Mouse (Mus musculus) heart, embryonic 11.5 days (tissue): ENCODE results near the gene St3gal4. TPM values are rescaled to one million over a fixed set of nuclear protein-coding genes. Genes with fewer than 3 reads are reported as not detected.
A peak's percentile ranks its signal among the peaks of the same experiment; 100 is the strongest.

Experiments
- ATAC-seq: fragments of 200-750 bp; cut with Nextera tagmentation; replicated peaks from 2 replicates; pipeline ENCODE4 v1.8.0; 2017; ENCODE audit warnings: moderate library complexity; ENCODE audit not compliant: insufficient number of reproducible peaks, low FRiP score, low TSS enrichment
- H3K27ac ChIP-seq: fragments of 300-500 bp; sonication (generic); 2 replicates; pipeline ENCODE4 v1.5.1; 2014; ENCODE audit warnings: mild to moderate bottlenecking, low read depth, low read length
- H3K27me3 ChIP-seq: fragments of 300-500 bp; sonication (generic); 2 replicates; pipeline ENCODE4 v1.6.1; 2014; ENCODE audit warnings: mild to moderate bottlenecking, low read length, mixed read lengths; ENCODE audit not compliant: control insufficient read depth, insufficient read depth
- H3K36me3 ChIP-seq: fragments of 300-500 bp; sonication (generic); 2 replicates; pipeline ENCODE4 v1.6.1; 2014; ENCODE audit warnings: mild to moderate bottlenecking, low read length, moderate library complexity, mixed read lengths; ENCODE audit not compliant: control insufficient read depth, insufficient read depth
- H3K4me1 ChIP-seq: fragments of 300-500 bp; sonication (generic); 2 replicates; pipeline ENCODE4 v1.6.1; 2014; ENCODE audit warnings: low read length; ENCODE audit not compliant: control insufficient read depth, insufficient read depth
- H3K4me2 ChIP-seq: fragments of 300-500 bp; sonication (generic); 2 replicates; pipeline ENCODE4 v1.6.1; 2014; ENCODE audit warnings: mild to moderate bottlenecking, moderate library complexity
- H3K4me3 ChIP-seq: fragments of 300-500 bp; sonication (generic); 2 replicates; pipeline ENCODE4 v1.5.1; 2014; ENCODE audit warnings: low read depth, low read length
- H3K9ac ChIP-seq: fragments of 300-500 bp; sonication (generic); 2 replicates; pipeline ENCODE4 v1.6.1; 2014; ENCODE audit warnings: mild to moderate bottlenecking, low read depth, low read length, moderate library complexity
- H3K9me3 ChIP-seq: fragments of 300-500 bp; sonication (generic); replicated peaks from 2 replicates; pipeline ENCODE4 v1.6.1; 2016; ENCODE audit warnings: low read length; ENCODE audit not compliant: control insufficient read depth
- WGBS: fragments of 180-500 bp; shearing (Covaris S2); extraction: QIAGEN DNeasy Blood & Tissue Kit; methylation state at CpG from one replicate; pipeline ENCODE4 v1.1.7; 2014; ENCODE audit not compliant: insufficient replicate concordance; 5-methylcytosine and 5-hydroxymethylcytosine counted together
- polyA plus RNA-seq: library from polyadenylated mRNA; unstranded; fragments of >200 nt; fragmentation: Nextera tagmentation; extraction: Ambion mirVana; gene quantifications from 2 replicates; pipeline ENCODE4 v1.2.1, GENCODE M21; 2014

The St3gal4 gene
- polyA plus RNA-seq, 1 experiment from 2014 or later = 20.5 TPM

DNA sequence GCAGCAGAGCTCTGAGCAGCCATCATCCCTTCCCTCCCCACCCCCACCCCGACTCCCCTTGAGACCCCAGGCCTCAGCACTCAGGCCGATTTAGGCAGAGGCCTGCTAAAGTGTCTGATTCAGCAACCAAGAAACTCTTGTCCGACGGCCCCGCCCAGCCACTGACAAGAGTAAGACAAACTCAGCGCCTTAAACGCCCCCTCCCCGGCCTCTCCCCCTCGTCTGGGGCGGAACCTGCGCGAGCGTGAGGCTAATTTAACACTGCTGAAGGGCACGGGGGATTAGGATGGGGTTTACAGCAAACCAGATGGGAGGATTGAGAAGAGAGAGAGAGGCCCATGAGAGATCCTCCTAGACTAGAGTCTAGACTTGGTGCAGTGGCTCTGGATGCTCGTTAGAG, 74.6 kb downstream of the St3gal4 start:
- H3K9me3 ChIP-seq = no peaks in the 10 kb centered on the region
- H3K4me1 ChIP-seq = peaks cover 29% of the 10 kb centered on the region
- ATAC-seq = no peak
- H3K4me2 ChIP-seq = peak overlapping the region; percentile 9; the same call in 1 of the 2 replicates
- WGBS = 25% methylated on average over 15 of the region's 15 CpGs
- no peak overlapping the region for H3K9ac ChIP-seq
- H3K36me3 ChIP-seq = 0 out of 2 replicates have a peak, but pooled peaks cover 5% of the 10 kb centered on the region
- H3K27ac ChIP-seq = no peak overlapping the region
- H3K4me3 ChIP-seq = no peak overlapping the region
- H3K27me3 ChIP-seq = no peaks in the 10 kb centered on the region

GRCm38 (mm10) chr9:35043619-35044018, 75.4 kb downstream of the St3gal4 start:
- no peaks in the 10 kb centered on the region for H3K9me3 ChIP-seq
- 0 out of 2 replicates have a peak, but pooled peaks cover 5% of the 10 kb centered on the region for H3K36me3 ChIP-seq
- H3K4me1 ChIP-seq = peaks cover 35% of the 10 kb centered on the region
- 68% methylated on average over 7 of the region's 7 CpGs for WGBS
- no peak overlapping the region for H3K27ac ChIP-seq
- H3K4me2 ChIP-seq = no peak overlapping the region
- ATAC-seq = no peak
- H3K4me3 ChIP-seq = no peak overlapping the region
- no peaks in the 10 kb centered on the region for H3K27me3 ChIP-seq
- H3K9ac ChIP-seq = no peak overlapping the region

DNA sequence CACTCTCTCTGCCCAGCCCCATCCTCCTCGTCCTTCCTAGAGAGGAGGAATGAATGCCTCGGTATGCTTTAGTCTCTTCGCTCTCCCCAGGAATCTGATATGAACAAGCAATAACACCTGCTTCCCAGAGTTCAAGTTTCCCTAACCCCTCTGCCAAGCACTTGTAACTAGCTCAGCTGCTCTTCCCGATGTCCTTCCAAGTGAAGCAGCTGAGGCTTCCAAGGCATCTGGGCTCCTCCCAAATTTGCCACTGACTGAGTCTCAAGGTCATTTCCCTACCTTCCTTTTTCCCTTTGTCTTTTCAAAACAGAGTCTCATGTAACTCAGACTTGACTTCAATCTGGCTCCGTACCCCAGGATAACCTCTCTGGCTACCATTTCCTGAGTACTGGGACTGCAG, 77.6 kb downstream of the St3gal4 start:
- H3K4me3 ChIP-seq = no peak overlapping the region
- H3K27ac ChIP-seq = no peak overlapping the region
- no peak overlapping the region for H3K4me2 ChIP-seq
- no peaks in the 10 kb centered on the region for H3K36me3 ChIP-seq
- no peak for ATAC-seq
- no peak overlapping the region; the same call in 1 of the 2 replicates for H3K9ac ChIP-seq
- no peaks in the 10 kb centered on the region for H3K27me3 ChIP-seq
- H3K4me1 ChIP-seq = peaks cover 35% of the 10 kb centered on the region
- no peaks in the 10 kb centered on the region; the same call in 1 of the 2 replicates for H3K9me3 ChIP-seq
- WGBS = 44% methylated on average over 5 of the region's 5 CpGs

GRCm38 (mm10) chr9:35039846-35040245, 79.2 kb downstream of the St3gal4 start:
- H3K4me1 ChIP-seq = peaks cover 21% of the 10 kb centered on the region

GRCm38 (mm10) chr9:35038922-35039586, 80.0 kb downstream of the St3gal4 start:
- Histone ChIP-seq H3K4me3 (no peak overlapping the region), H3K9ac (no peak overlapping the region), H3K4me1 (peaks cover 14% of the 10 kb centered on the region), H3K27me3 (no peaks in the 10 kb centered on the region; the same call in 1 of the 2 replicates), H3K36me3 (no peaks in the 10 kb centered on the region), H3K27ac (peak overlapping the region; percentile 77), H3K4me2 (no peak overlapping the region), H3K9me3 (no peaks in the 10 kb centered on the region; the same call in 1 of the 2 replicates)
- 41% methylated on average over 7 of the region's 7 CpGs for WGBS
- ATAC-seq = peak; percentile 60

More at GRCm38 (mm10) chr9:35039846-35040245, 79.2 kb downstream of the St3gal4 start:
- Histone ChIP-seq H3K36me3 (no peaks in the 10 kb centered on the region), H3K9me3 (no peaks in the 10 kb centered on the region; the same call in 1 of the 2 replicates), H3K4me2 (no peak overlapping the region), H3K27ac (peak overlapping the region; percentile 50; the same call in 1 of the 2 replicates), H3K9ac (no peak overlapping the region), H3K4me3 (no peak overlapping the region), H3K27me3 (no peaks in the 10 kb centered on the region; the same call in 1 of the 2 replicates)
- 27% methylated on average over 5 of the region's 5 CpGs for WGBS
- ATAC-seq = no peak

GRCm38 (mm10) chr9:35035074-35035473, 84.0 kb downstream of the St3gal4 start:
- Histone ChIP-seq H3K9me3 (no peaks in the 10 kb centered on the region; the same call in 1 of the 2 replicates), H3K36me3 (no peaks in the 10 kb centered on the region), H3K4me1 (peaks cover 10% of the 10 kb centered on the region), H3K27me3 (peaks cover 2% of the 10 kb centered on the region; the same call in 1 of the 2 replicates), H3K27ac (no peak overlapping the region), H3K4me2 (peak overlapping the region; percentile 38), H3K4me3 (no peak overlapping the region), H3K9ac (no peak overlapping the region)
- ATAC-seq = no peak
- 41% methylated on average over 14 of the region's 14 CpGs for WGBS

DNA sequence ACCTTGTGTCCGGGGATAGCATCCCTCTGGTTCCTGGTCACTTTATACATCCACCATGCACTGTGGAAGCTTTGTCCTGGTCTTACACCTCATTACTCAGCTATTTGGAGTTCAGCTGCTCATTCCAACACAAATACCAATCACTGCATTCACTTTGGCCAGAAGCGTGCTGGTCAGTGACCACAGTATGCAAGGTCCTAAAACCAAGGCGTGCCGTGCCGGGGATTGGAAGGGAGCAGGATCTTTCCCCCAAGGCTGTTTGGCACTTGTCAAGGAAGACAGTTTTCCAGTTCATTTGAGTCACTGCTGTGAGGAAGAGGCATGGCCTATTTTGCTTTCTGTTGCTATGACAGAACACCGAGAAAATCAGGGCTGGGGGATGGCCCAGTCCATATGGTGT, 86.6 kb downstream of the St3gal4 start:
- Histone ChIP-seq H3K27me3 (peaks cover 2% of the 10 kb centered on the region; the same call in 1 of the 2 replicates), H3K4me2 (no peak overlapping the region), H3K27ac (no peak overlapping the region), H3K9ac (no peak overlapping the region), H3K4me3 (no peak overlapping the region), H3K4me1 (peaks cover 7% of the 10 kb centered on the region), H3K9me3 (no peaks in the 10 kb centered on the region; the same call in 1 of the 2 replicates), H3K36me3 (no peaks in the 10 kb centered on the region)
- ATAC-seq = no peak
- WGBS = 71% methylated on average over 6 of the region's 6 CpGs

- no peaks in the 10 kb centered on the region for H3K36me3 ChIP-seq
- ATAC-seq = no peak
- 68% methylated on average over 5 of the region's 5 CpGs for WGBS
These were observed 88.2 kb downstream of the St3gal4 start for GRCm38 (mm10) chr9:35030823-35031222.

More at GRCm38 (mm10) chr9:35030823-35031222, 88.2 kb downstream of the St3gal4 start:
- H3K4me3 ChIP-seq = no peak overlapping the region
- H3K4me2 ChIP-seq = no peak overlapping the region
- peaks cover 7% of the 10 kb centered on the region for H3K4me1 ChIP-seq
- no peak overlapping the region for H3K9ac ChIP-seq
- no peaks in the 10 kb centered on the region for H3K9me3 ChIP-seq
- peaks cover 6% of the 10 kb centered on the region for H3K27me3 ChIP-seq
- no peak overlapping the region for H3K27ac ChIP-seq
